Mouse (Mus musculus): ENCODE results near the gene Cdh16. TPM values are rescaled to one million over a fixed set of nuclear protein-coding genes. Genes with fewer than 3 reads are reported as not detected.
"Not testable (repeated sequence)": the region's sequence is repeated elsewhere in the genome, so short reads cannot be mapped to it uniquely, and the experiment has no call there.

The Cdh16 gene
- polyA plus RNA-seq (2012) = 0.08 TPM in 1 of 2 replicates, not detected in the other

GRCm38 (mm10) chr8:104624161-104624560 is at the start of gene Cdh16:
TSS of gene Cdh16 (minus strand) at chr8:104624396.
- H3K27me3 ChIP-seq (ENCODE audit: control insufficient read depth) = no peaks in the 10 kb centered on the region
- H3K4me3 ChIP-seq (replicated peaks) = no peak within 1 kb of the TSS
- H3K9me3 ChIP-seq (ENCODE audit: control insufficient read depth, low read length) = no peaks in the 10 kb centered on the region
- TF ChIP-seq TAL1 (IDR thresholded peaks at IDR 0.05; ENCODE audit: low read length) (no peak), GATA1 (IDR thresholded peaks at IDR 0.05; ENCODE audit: low read length) (no peak)
- no peaks in the 10 kb centered on the region for H3K36me3 ChIP-seq (ENCODE audit: control insufficient read depth)
- no peaks in the 10 kb centered on the region for H3K4me1 ChIP-seq (ENCODE audit: control insufficient read depth)

GRCm38 (mm10) chr8:104655614-104656013 is 31.4 kb upstream of the Cdh16 start:
- Histone ChIP-seq H3K4me1 (ENCODE audit: control insufficient read depth) (no peaks in the 10 kb centered on the region), H3K4me3 (replicated peaks) (no peak overlapping the region), H3K36me3 (ENCODE audit: control insufficient read depth) (no peaks in the 10 kb centered on the region), H3K9me3 (ENCODE audit: control insufficient read depth, low read length) (no peaks in the 10 kb centered on the region), H3K27me3 (ENCODE audit: control insufficient read depth) (no peaks in the 10 kb centered on the region; the same call in 1 of the 2 replicates)
- TF ChIP-seq GATA1 (IDR thresholded peaks at IDR 0.05; ENCODE audit: low read length) (no peak), TAL1 (IDR thresholded peaks at IDR 0.05; ENCODE audit: low read length) (no peak)

DNA sequence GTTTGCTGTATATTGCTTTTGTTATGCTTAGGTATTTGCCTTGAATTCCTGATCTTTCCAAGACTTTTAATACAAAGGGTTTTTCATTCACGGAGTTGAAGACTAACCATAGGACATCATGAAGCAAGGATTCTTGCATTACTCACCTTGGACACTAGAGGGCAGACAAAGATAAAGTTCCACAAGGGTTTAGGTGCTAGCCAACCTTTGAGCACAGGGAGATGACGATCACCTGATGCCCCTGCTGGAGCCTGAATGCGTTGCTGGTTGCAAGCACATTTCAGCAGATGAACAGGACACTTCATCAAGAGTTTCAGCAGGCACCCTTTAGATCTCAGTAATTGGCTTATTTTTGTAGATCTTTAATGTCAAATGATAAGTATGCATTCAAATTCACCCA is 30.8 kb upstream of the Cdh16 start:
- no peaks in the 10 kb centered on the region for H3K4me1 ChIP-seq (ENCODE audit: control insufficient read depth)
- no peak overlapping the region for H3K4me3 ChIP-seq (replicated peaks)
- no peaks in the 10 kb centered on the region; the same call in 1 of the 2 replicates for H3K27me3 ChIP-seq (ENCODE audit: control insufficient read depth)
- no peaks in the 10 kb centered on the region for H3K9me3 ChIP-seq (ENCODE audit: control insufficient read depth, low read length)
- TF ChIP-seq GATA1 (IDR thresholded peaks at IDR 0.05; ENCODE audit: low read length) = no peak
- no peaks in the 10 kb centered on the region for H3K36me3 ChIP-seq (ENCODE audit: control insufficient read depth)

DNA sequence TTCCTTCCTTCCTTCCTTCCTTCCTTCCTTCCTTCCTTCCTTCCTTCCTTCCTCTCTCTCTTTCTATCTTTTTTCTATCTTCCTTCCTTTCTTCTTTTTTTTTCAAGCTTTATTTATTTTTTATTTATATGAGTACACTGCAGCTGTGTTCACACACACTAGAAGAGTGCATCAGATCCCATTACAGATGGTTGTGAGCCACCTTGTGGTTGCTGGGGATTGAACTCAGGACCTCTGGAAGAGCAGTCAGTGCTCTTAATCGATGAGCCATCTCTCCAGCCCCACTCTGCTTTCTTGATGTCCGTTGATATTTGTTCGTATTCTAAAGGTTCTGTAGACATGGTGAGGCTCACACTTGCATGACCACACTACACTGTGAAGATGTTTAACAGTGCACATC is 20.0 kb upstream of the Cdh16 start:
- not testable (repeated sequence) for H3K4me3 ChIP-seq (replicated peaks); H3K27me3 ChIP-seq (ENCODE audit: control insufficient read depth); H3K9me3 ChIP-seq (ENCODE audit: control insufficient read depth, low read length)
- H3K36me3 ChIP-seq (ENCODE audit: control insufficient read depth) = peaks cover 12% of the 10 kb centered on the region
- H3K4me1 ChIP-seq (ENCODE audit: control insufficient read depth) = peaks cover 29% of the 10 kb centered on the region

GRCm38 (mm10) chr8:104642324-104642654 is 18.1 kb upstream of the Cdh16 start:
- TF ChIP-seq TAL1 (IDR thresholded peaks at IDR 0.05; ENCODE audit: low read length) (no peak), GATA1 (IDR thresholded peaks at IDR 0.05; ENCODE audit: low read length) (no peak)
- H3K4me1 ChIP-seq (ENCODE audit: control insufficient read depth) = peaks cover 34% of the 10 kb centered on the region
- no peaks in the 10 kb centered on the region for H3K27me3 ChIP-seq (ENCODE audit: control insufficient read depth)
- no peaks in the 10 kb centered on the region for H3K9me3 ChIP-seq (ENCODE audit: control insufficient read depth, low read length)
- H3K4me3 ChIP-seq (replicated peaks) = peak overlapping the region; percentile 88
- peaks cover 26% of the 10 kb centered on the region for H3K36me3 ChIP-seq (ENCODE audit: control insufficient read depth)

GRCm38 (mm10) chr8:104641426-104642323 is 17.5 kb upstream of the Cdh16 start, which contains the start of gene Ciao2b:
TSS of gene Ciao2b (minus strand) at chr8:104641965.
- Histone ChIP-seq H3K36me3 (ENCODE audit: control insufficient read depth) (peaks cover 28% of the 10 kb centered on the region), H3K9me3 (ENCODE audit: control insufficient read depth, low read length) (no peaks in the 10 kb centered on the region), H3K4me1 (ENCODE audit: control insufficient read depth) (peaks cover 34% of the 10 kb centered on the region), H3K4me3 (replicated peaks) (peak within 1 kb of the TSS; percentile 88), H3K27me3 (ENCODE audit: control insufficient read depth) (no peaks in the 10 kb centered on the region)
- no peak for TF ChIP-seq GATA1 (IDR thresholded peaks at IDR 0.05; ENCODE audit: low read length)
- no peak for TF ChIP-seq TAL1 (IDR thresholded peaks at IDR 0.05; ENCODE audit: low read length)

- no peak for TF ChIP-seq TAL1 (IDR thresholded peaks at IDR 0.05; ENCODE audit: low read length)
- TF ChIP-seq GATA1 (IDR thresholded peaks at IDR 0.05; ENCODE audit: low read length) = peak; percentile 42; the same call in 1 of the 2 replicates
- Histone ChIP-seq H3K4me3 (replicated peaks) (peak overlapping the region; percentile 88), H3K9me3 (ENCODE audit: control insufficient read depth, low read length) (no peaks in the 10 kb centered on the region), H3K27me3 (ENCODE audit: control insufficient read depth) (no peaks in the 10 kb centered on the region), H3K36me3 (ENCODE audit: control insufficient read depth) (peaks cover 30% of the 10 kb centered on the region), H3K4me1 (ENCODE audit: control insufficient read depth) (peaks cover 34% of the 10 kb centered on the region)
These were observed 16.7 kb upstream of the Cdh16 start for GRCm38 (mm10) chr8:104640831-104641370.

GRCm38 (mm10) chr8:104640241-104640640 is 16.0 kb upstream of the Cdh16 start:
- no peak for TF ChIP-seq TAL1 (IDR thresholded peaks at IDR 0.05; ENCODE audit: low read length)
- TF ChIP-seq GATA1 (IDR thresholded peaks at IDR 0.05; ENCODE audit: low read length) = no peak
- Histone ChIP-seq H3K36me3 (ENCODE audit: control insufficient read depth) (peaks cover 31% of the 10 kb centered on the region), H3K4me3 (replicated peaks) (peak overlapping the region; percentile 88), H3K27me3 (ENCODE audit: control insufficient read depth) (no peaks in the 10 kb centered on the region), H3K4me1 (ENCODE audit: control insufficient read depth) (peaks cover 34% of the 10 kb centered on the region), H3K9me3 (ENCODE audit: control insufficient read depth, low read length) (no peaks in the 10 kb centered on the region)

- Histone ChIP-seq H3K4me1 (ENCODE audit: control insufficient read depth) (peaks cover 34% of the 10 kb centered on the region), H3K4me3 (replicated peaks) (no peak overlapping the region), H3K36me3 (ENCODE audit: control insufficient read depth) (peaks cover 31% of the 10 kb centered on the region), H3K9me3 (ENCODE audit: control insufficient read depth, low read length) (no peaks in the 10 kb centered on the region), H3K27me3 (ENCODE audit: control insufficient read depth) (no peaks in the 10 kb centered on the region)
- TF ChIP-seq GATA1 (IDR thresholded peaks at IDR 0.05; ENCODE audit: low read length) (no peak), TAL1 (IDR thresholded peaks at IDR 0.05; ENCODE audit: low read length) (no peak)
These were observed 13.8 kb upstream of the Cdh16 start for GRCm38 (mm10) chr8:104638010-104638409.

All from erythroblast, embryonic 14.5 days (primary cell).